Mouse (Mus musculus): ENCODE data around the gene Dbn1. TPM values are rescaled to one million over a fixed set of nuclear protein-coding genes. Genes with fewer than 3 reads are reported as not detected.
A peak's percentile ranks its signal among the peaks of the same experiment; 100 is the strongest.

The Dbn1 gene
- total and polyA plus RNA-seq, 3 experiments: 0.09 to 3.1 (median 0.59) TPM

DNA sequence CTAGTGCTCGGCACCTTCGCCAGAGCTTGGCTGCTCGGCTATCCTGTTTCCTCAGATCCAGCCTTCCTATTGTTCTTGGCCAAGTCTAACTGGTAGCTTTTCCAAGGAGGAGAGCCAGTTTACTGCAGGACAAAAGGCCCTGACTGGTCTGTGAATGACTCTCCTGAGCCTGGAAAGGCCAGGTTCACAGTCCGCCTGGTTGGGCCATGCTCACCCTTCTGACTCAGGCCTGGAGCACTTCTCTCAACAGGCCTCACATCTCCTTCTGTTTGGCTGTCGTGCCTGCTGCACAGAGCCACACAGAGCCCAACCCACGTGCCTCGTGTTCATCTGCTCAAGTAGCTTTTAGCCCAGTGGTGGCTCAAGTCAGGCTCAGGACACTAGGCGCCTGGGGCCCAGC is 34.8 kb upstream of the Dbn1 start:
- Histone ChIP-seq H3K36me3 (replicated peaks in 1 of 2; ENCODE audit: control insufficient read depth in 1 of 2, insufficient read depth in 1 of 2, low read length in 1 of 2) (peaks cover 37 to 43% of the 10 kb centered on the region in 2 experiments), H3K9ac (ENCODE audit: insufficient read depth, low read depth) (no peak overlapping the region), H3K79me2 (replicated peaks; ENCODE audit: control insufficient read depth, extremely low read depth, insufficient read depth, poor library complexity, severe bottlenecking) (peaks cover 2% of the 10 kb centered on the region; the same call in 1 of the 2 replicates), H3K27ac (ENCODE audit: insufficient read depth, low read depth) (no peak overlapping the region), H3K4me1 (ENCODE audit: control insufficient read depth in 1 of 2, insufficient read depth in 2 of 2) (peaks cover 17 to 31% of the 10 kb centered on the region in 2 experiments), H3K9me3 (replicated peaks; ENCODE audit: low read length) (peaks cover 8% of the 10 kb centered on the region), H3K4me3 (replicated peaks in 1 of 3; ENCODE audit: low read depth in 2 of 3, low read length in 2 of 3, poor library complexity in 1 of 3) (no peak overlapping the region), H3K4me2 (ENCODE audit: insufficient read depth, low read depth, poor library complexity, severe bottlenecking) (no peak overlapping the region), H3K27me3 (replicated peaks) (no peaks in the 10 kb centered on the region)
- TF ChIP-seq USF2 (conservative IDR thresholded peaks at IDR 0.05; ENCODE audit: low read depth, low read length): no peak
- TF ChIP-seq TCF12 (IDR thresholded peaks at IDR 0.05; ENCODE audit: low read depth, low read length): no peak
- TF ChIP-seq MAFK (IDR thresholded peaks at IDR 0.05; ENCODE audit: insufficient replicate concordance, low read length): no peak
- no peak for TF ChIP-seq KAT2A (IDR thresholded peaks at IDR 0.05; ENCODE audit: insufficient replicate concordance, low read length)
- TF ChIP-seq MAX (IDR thresholded peaks at IDR 0.05; ENCODE audit: low read length): no peak
- no peak for TF ChIP-seq POLR2AphosphoS2 (IDR thresholded peaks at IDR 0.05; ENCODE audit: low read depth, low read length)
- no peak for DNase-seq (ENCODE audit: extremely low read depth)
- in situ Hi-C loops (cut with MboI; ENCODE audit: low pct_ligation_motif_present, low pct_unique_long_range_greater_than_20kb, low sequenced_read_pairs) (loop anchor here (5.0 kb wide), 1 partner anchor 115 kb away; no protein-coding TSS in a partner anchor), dilution Hi-C loops (cut with MboI; ENCODE audit: extremely low pct_ligation_motif_present, extremely low pct_unique_long_range_greater_than_20kb, low sequenced_read_pairs) (no loop called here)

DNA sequence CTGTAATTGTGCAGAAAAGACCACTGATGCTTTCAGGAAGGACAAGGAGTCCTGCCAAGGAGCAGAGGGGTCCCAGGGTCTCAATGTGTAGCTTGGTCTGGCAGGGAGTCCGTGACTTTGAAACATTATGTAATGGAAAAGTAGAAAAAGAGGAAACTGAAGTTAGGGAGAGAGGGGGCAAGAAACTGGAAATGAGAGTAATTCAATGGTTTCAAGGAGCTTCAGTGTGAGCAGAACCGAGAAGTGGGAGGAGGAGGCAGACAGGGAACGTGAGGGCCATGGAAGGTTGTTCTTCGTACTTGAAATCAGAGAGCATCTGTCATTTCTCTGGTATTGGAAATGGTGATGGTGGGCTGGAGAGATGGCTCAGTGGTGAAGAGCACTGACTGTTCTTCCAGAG is 31.7 kb upstream of the Dbn1 start:
- H3K4me1 ChIP-seq (ENCODE audit: control insufficient read depth in 1 of 2, insufficient read depth in 2 of 2): peaks cover 0 to 11% of the 10 kb centered on the region in 2 experiments; a peak in 3 of 4 replicates
- TF ChIP-seq USF1 (IDR thresholded peaks at IDR 0.05; ENCODE audit: low read depth, low read length): no peak
- TF ChIP-seq BHLHE40 (IDR thresholded peaks at IDR 0.05; ENCODE audit: low read depth, low read length): peak; percentile 77
- no peak for TF ChIP-seq UBTF (IDR thresholded peaks at IDR 0.05; ENCODE audit: low read depth, low read length)
- no peak for TF ChIP-seq TCF12 (IDR thresholded peaks at IDR 0.05; ENCODE audit: low read depth, low read length)
- no peak for TF ChIP-seq POLR2A (IDR thresholded peaks at IDR 0.05; ENCODE audit: low read depth, low read length)
- no peak for TF ChIP-seq POLR2AphosphoS2 (IDR thresholded peaks at IDR 0.05; ENCODE audit: low read depth, low read length)
- no peak for TF ChIP-seq MXI1 (IDR thresholded peaks at IDR 0.05; ENCODE audit: low read depth, low read length)
- no peak for TF ChIP-seq NRF1 (IDR thresholded peaks at IDR 0.05; ENCODE audit: low read depth, low read length)
- no peak for TF ChIP-seq HCFC1 (IDR thresholded peaks at IDR 0.05; ENCODE audit: low read depth, low read length)
- peak; percentile 75 for TF ChIP-seq IRF4 (IDR thresholded peaks at IDR 0.05; ENCODE audit: low read depth, low read length)
- TF ChIP-seq MEF2A (IDR thresholded peaks at IDR 0.05; ENCODE audit: borderline replicate concordance, low read depth, low read length): no peak
- TF ChIP-seq JUND (conservative IDR thresholded peaks at IDR 0.05; ENCODE audit: low read depth, low read length): no peak
- TF ChIP-seq ETS1 (conservative IDR thresholded peaks at IDR 0.05; ENCODE audit: low read depth, low read length): no peak
- TF ChIP-seq JUN (IDR thresholded peaks at IDR 0.05; ENCODE audit: insufficient read depth, low read depth, low read length): peak; percentile 20; the same call in 1 of the 2 replicates
- TF ChIP-seq GABPA (IDR thresholded peaks at IDR 0.05; ENCODE audit: insufficient replicate concordance, low read depth, low read length): no peak
- TF ChIP-seq ZNF384 (IDR thresholded peaks at IDR 0.05; ENCODE audit: low read depth, low read length): no peak
- TF ChIP-seq EP300 (IDR thresholded peaks at IDR 0.05; ENCODE audit: low read length): peak; percentile 72
- 0 out of 2 replicates have a peak, but pooled peaks have one; percentile 38 for TF ChIP-seq MAFK (IDR thresholded peaks at IDR 0.05; ENCODE audit: insufficient replicate concordance, low read length)
- TF ChIP-seq SMC3 (IDR thresholded peaks at IDR 0.05; ENCODE audit: low read depth, low read length): no peak
- DNase-seq (ENCODE audit: extremely low read depth): no peak
- peaks cover 22 to 26% of the 10 kb centered on the region in 2 experiments for H3K36me3 ChIP-seq (replicated peaks in 1 of 2; ENCODE audit: control insufficient read depth in 1 of 2, insufficient read depth in 1 of 2, low read length in 1 of 2)
- H3K9me3 ChIP-seq (replicated peaks; ENCODE audit: low read length): peaks cover 8% of the 10 kb centered on the region
- H3K27ac ChIP-seq (ENCODE audit: insufficient read depth, low read depth): no peak overlapping the region
- H3K9ac ChIP-seq (ENCODE audit: insufficient read depth, low read depth): no peak overlapping the region
- no peaks in the 10 kb centered on the region for H3K79me2 ChIP-seq (replicated peaks; ENCODE audit: control insufficient read depth, extremely low read depth, insufficient read depth, poor library complexity, severe bottlenecking)
- dilution Hi-C loops (cut with MboI; ENCODE audit: extremely low pct_ligation_motif_present, extremely low pct_unique_long_range_greater_than_20kb, low sequenced_read_pairs) (no loop called here), in situ Hi-C loops (cut with MboI; ENCODE audit: low pct_ligation_motif_present, low pct_unique_long_range_greater_than_20kb, low sequenced_read_pairs) (loop anchor here (5.0 kb wide), 2 partner anchors 42 to 112 kb away; no protein-coding TSS in a partner anchor)
- H3K27me3 ChIP-seq (replicated peaks): peaks cover 6% of the 10 kb centered on the region
- no peak overlapping the region for H3K4me3 ChIP-seq (replicated peaks in 1 of 3; ENCODE audit: low read depth in 2 of 3, low read length in 2 of 3, poor library complexity in 1 of 3)
- H3K4me2 ChIP-seq (ENCODE audit: insufficient read depth, low read depth, poor library complexity, severe bottlenecking): no peak overlapping the region
